Mouse (Mus musculus) thymus, postnatal 14 days (tissue): Measurements from ENCODE around the gene Gorasp2.

Experiments
- DNase-seq: peaks from one replicate; pipeline ENCODE4 v3.0.0; 2021

The Gorasp2 gene

DNA sequence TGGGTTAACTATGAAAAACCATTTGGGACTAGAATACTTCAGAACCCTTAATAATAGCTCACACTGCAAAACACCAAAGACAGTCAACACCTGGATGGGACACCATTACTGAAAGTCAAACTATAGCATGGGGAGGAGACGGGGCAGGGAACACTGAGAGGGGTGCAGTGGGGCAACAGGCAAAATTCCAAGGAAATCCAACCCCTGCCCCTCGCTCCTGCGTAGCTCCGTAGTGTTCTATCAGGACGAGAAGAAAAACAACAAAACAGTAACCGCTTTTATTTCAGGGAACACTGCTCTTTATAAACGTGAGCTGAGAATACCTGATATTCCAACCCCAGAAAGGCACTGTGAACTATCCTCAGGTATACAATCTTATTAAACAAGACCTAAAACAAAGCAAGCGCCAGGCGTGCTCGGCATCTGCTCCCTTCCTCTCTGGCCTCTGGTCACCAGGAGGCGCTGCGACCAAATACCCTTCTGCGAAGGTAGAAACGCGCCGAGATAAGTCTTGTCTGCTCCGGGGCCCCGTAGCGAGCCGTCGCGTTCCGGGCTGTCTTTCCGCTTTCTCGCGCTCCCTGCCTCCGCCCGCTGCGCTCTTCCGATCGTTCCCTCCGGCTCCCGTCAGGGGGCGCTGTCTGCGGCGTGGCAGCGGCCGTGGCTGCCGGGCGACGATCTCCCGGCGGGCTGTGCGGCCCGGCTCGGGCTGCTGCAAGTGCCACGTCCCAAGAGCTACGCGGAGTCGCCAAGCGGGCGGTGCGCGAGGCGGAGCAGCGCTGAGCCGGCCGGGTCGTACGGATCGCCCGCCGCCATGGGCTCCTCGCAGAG, at the start of gene Gorasp2:
Gene Gorasp2 (plus strand): TSS at position 690 of the 828 bp plus-strand sequence.
- peak; percentile 97 for DNase-seq

DNA sequence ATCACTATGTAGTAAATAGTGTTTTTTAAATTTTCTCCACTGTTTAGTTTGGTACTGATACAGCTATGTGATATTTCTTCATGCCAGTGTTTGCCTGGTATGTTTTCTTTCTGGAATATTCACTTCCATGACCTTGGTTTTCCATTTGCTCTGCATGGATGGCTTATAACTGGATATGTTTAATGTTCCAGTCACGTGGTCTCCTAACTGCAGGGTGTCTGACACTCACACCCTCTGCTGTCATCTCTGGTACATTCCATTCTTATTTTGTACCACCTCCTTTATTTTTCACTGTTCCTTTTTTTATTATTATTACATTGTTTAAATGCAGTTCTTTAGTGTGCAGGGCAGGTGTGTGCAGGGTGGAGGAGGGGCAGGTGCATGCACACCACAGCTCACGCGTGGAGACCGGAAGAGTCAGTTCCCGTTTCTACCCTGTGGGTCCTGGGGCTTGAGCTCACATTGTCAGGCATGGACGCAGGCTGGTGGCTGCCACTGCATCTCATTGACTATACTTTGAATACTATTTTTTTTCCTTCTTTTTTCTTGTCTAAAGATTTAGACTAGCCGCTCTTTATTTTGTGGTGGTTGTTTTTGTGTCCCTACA, 46.5 kb upstream of the Gorasp2 start:
- DNase-seq, result no peak

DNA sequence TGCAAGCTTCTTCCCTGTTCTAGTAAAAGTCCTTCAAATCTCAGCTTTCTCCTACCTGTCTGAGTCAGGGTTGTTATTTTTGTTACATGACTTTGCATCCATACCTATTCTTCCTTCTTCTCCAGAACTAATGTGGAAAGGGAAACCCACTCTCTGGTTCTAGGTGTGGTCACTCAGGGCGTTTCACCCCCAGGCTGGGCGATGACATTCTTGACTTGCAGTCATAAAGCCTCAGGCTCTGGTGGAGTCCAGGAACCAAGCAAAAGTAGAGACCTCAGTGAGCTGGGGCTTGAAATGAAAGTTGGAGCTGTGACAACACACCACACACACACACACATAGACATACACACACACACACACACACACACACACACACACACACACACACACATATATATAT, 45.3 kb upstream of the Gorasp2 start:
- no peak for DNase-seq

DNA sequence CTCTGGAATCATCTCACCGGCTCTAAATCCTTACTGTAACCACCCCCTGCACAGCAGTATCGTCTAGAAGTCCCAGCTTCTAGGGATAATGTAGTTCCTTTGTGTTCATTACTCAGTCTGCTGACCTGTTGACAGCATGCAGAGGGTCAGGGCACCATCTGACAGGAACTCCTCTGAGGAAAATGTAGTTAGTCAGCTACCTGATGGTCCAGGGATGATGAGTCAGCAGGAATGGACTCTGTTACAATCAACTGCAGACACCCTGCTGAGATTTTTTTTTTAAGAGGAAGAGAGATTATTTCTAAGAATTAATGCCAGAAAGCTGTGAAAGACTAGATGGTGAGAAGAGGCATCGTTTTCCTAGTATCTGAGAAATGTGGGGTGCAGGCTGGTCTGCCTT, 44.8 kb upstream of the Gorasp2 start:
- DNase-seq, result no peak

DNA sequence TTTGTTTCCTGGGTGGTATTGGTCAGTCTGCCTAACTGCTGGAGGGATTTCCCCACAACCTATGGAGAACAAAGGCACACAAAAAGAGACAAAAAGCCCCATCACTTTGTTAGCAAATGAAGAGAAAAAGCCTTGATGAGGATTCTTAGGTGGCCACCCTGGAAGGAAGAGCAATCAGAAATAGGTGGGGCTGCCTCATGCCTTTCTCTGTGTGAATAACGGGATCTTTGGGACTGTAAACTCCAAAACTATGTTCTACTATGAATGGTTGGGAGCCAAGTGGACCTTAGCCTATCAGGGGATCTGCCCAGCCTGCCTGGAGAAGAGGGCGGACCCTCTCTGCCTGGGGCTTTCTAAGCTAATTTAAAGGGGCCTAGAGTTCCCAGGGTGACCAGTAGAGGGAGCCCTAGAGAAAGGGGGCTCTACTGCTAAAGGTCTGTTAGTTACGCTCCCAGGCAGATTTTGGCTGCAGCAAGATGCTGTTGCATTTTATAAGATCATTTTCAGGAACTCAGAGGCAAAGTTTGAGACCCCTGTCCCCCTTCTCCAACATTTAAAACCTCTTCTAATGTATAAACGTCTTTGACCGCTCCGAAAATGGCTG, 42.0 kb upstream of the Gorasp2 start:
- DNase-seq, result peak; percentile 25

DNA sequence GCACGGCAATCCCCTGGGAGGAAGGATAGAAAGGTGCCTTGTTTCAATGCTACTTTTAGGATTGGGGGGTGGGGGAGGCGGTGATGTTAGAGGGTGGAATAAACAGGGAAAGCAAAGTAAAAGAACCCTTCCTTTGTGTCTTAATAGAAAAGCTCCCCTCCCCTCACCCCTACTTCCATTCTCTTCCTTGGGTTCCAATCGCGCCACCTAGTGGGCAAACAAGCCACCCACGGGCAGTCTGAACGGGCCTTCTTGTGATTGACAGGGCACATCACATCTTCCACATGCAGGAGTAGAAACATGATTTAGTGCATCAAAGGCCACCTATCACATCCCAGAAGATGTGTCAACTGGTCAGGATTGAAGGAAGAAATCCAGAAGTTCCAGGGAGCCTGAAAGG, 41.2 kb upstream of the Gorasp2 start:
- DNase-seq, result peak; percentile 63

DNA sequence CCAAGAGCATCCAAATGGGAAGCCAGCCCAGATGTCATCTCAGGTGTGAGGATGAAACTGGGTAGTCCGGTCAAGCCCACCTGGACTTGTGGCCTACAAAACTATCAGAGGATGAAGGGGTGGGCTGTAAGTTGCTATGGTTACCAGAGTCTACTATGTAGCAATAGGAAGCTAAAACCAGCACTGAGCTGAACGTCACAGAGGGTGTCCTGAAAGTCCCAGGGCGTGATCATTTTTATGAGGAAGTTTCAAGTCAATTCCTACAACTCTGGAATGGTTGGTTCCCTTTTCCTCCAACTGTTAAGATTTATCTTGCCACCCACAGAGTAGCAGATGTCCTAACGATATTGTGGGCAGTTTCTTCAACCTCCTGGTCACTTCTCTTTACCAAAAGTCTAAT, 39.1 kb upstream of the Gorasp2 start:
- DNase-seq, result no peak

DNA sequence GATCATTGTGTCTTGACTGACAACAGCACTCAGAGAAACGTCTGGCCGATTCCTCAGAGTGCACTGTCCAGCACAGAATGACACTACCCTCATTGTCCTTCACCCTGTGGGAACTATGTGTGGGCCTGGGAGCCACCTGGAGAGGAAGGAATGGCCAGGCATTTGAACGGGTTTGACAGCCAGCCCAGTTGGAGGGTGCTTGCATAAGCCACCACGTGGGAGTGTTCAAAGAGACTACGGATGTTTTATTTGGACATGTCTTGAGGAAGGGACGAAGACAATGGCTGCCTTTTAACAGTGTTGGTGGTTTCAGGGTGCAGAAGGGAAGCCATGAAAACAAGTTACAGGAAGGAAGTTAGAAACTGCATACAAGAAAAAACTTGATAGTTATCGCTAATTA, 35.6 kb upstream of the Gorasp2 start:
- no peak for DNase-seq

DNA sequence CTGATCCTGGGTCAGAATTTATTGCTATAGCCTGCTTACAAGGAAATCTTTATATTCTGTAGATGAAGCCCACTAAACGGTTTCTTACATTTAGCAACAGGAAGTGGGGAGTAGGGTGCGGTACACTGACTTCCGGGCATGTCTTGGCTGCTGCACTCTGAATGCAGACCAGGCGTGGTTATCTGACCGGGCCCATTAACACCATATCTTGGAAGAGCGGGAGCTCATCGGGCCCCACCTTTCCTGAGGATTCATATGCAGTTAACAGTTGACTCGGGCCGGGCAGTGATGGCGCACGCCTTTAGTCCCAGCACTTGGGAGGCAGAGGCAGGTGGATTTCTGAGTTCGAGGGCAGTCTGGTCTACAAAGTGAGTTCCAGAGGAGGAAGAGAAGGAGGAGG, 33.0 kb upstream of the Gorasp2 start:
- DNase-seq, result no peak

DNA sequence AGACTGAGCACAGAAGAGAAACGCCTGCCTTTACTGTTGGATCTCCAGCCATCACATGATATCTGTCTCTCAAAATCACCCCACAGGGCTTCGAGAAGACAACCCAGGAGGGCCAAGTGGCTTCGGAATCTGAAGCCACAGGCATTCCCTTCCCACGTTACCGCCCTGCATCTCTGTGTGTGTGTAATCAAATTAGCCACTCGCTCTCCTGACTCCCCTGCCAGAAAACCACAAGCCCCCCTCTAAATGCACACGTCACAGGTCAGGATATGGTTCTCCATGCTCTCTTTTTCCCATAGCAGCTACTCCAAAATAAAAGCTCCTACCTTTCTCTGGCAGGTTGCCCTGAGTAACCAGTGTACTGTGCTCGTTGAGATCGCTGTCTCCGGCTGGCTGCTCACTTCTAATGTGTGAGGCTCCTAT, 32.0 kb upstream of the Gorasp2 start:
- no peak for DNase-seq

DNA sequence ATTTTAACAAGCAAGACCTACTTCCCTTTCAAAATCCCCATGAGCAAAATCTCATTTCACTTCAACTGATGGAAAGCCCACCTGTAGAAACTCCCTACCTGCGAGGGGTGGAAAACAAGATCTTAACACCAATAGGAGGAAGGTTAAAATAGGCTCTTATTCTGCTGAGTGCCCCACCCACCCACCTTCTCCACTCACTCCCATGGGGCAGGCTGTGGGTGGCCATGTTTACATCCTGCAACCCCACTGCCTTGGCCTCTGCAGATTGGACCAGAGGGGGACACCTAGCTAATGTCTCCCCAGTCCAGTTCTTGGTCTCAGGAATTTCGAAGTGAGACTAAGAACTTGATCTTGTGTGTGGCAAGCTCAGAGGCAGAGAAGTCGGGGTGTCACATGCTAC, 31.5 kb upstream of the Gorasp2 start:
- DNase-seq, result no peak

DNA sequence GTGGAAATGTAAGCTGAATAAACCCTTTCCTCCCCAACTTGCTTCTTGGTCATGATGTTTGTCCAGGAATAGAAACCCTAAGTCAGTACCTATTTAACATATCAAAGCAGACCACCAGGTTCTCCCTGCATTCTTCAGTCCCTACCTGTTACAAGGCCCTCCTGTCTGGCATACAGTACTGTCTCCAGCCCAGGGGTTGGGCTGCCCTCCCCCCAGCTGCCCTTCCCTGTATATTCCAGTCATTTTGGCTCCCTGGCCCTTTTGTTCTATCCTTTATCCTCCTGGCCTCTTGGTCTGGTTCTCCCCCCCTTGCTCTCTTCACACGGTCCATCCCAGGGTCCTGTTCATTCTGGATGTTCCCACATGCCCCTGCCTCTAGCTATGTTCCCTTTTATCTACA, 30.1 kb upstream of the Gorasp2 start:
- no peak for DNase-seq

DNA sequence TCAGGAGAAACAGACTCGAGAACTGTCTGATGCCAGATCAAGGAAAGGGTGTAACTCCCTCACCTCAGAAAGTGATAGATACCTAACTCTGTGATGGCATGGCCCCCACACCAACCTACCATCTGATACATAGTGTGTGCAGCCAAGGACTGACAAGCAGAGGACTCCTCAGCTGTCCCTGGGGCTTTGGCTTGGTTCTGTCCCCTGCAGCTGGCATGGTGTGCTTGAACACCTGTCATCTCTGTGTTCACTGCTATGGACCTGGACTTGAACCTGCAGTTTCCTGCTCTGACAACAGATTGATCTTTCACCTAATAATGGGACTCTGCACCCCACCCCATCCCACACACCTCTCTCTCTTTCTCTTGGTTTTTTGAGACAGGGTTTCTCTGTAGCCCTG, 29.0 kb upstream of the Gorasp2 start:
- DNase-seq, result no peak

DNA sequence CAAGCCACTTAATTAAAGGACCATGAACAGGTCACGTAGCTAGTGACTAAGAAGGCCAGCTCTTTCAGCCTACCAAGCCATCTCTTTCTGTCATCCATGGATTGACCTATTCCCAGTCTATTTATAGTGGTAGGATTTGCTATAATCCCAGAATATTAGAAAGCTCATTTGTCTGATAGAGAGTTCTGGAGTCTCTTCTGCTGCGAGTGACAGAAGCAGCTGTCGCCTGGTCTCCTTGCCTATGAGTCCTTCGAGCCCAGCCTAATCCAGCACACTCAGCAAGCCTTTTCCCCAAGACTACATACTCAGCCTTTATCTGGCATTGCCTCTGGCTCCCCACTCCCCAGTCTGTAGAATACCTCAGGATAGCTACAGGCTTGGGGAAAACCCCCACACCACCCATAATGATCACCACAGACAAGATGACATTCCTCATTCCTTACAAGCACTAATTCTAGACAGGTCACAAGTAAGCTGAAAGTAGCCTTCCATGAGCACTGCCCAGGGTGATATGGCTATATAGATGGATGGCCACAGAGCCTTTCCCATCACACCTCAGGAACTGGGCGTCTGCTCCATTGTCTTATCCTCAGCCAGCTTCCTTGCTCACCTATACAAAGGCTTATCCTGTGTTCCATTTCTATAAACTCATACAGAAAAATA, 27.2 kb upstream of the Gorasp2 start:
- DNase-seq, result no peak

DNA sequence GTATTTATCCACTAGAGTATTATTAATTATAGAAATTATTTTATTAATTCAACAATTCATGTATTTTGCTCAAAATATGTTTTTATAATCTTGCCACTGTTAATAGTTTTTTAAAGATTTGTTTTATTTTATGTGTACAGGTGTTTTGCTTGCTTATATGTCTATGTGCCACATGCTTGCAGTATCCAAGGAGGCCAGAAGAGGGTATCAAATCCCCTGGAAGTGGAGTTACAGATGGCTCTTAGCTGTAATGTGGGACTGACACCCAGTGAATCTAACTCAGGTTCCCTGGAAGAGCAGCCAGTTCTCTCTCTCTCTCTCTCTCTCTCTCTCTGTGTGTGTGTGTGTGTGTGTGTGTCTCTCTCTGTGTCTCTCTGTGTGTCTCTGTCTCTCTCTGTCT, 20.4 kb upstream of the Gorasp2 start:
- no peak for DNase-seq

DNA sequence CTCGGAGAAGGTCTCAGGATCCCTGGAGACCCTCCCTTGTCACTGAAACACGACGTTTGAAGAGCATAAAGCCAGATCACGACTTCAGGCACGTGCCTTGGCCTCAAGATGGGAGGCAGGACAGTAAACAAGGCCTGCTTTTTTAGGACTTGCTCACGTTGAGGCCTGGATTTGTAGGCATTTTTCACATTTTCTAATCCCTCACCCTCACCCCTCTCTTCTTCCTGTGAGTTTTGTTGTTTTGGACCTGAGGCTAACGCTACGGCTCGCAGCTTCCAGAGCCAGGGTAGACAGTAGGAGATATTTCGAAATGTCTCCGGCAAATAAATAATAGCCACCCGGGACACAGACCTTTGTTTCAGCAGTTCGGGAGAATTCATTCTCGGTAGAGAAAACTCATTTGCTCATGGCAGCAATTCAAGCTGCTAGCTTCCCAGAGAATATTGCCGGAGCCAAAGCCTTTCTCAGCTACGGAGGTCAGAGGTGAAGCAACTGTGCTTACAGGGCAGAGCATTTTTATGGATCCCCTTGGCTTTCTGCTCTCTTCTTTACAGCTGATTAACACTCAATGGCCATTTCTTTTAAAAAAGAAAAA, 18.3 kb upstream of the Gorasp2 start:
- no peak for DNase-seq

DNA sequence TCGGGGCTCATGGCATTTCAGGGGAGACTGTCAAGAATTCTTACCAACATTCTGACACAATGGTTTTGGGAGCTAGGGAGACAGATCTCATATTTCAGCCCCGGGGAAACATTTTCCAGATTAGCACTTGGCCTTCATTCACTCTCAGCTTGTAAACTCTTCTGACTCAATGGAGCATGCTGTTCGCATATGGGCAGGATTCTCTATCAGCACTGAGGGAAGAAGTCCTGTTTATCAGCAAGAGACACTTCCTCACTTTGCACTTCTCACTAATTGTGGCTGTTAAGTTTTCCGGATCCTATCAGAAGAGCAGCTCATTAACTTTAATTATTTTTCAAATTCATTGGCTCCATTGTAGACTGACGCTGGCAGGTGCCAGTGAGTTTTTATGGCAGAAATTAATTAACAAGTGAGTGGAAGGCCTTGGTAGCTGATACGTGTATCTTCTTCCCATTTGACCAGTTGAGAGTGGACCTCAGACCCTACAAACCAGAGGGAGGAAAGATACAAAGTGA, 16.1 kb upstream of the Gorasp2 start:
- DNase-seq, result no peak

DNA sequence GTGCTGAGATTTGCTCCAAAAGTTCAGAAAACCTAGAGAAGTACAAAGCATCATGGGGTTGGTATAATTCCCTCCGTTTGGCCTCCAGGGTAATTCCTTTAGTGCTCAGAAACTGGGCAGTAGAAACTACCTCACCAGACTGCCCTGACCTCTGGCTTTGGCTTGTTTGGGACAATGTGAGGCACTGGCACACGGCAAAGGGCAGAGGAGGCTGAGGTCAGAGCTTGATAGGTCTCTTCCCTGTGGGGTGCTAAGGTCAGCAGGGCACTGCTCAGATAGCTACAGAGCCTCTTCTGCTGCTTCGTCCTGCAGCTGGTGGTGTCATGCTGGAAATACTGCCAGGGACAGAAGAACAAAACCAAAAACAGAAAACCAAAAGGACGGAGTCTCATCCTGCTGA, 13.7 kb upstream of the Gorasp2 start:
- DNase-seq, result no peak

DNA sequence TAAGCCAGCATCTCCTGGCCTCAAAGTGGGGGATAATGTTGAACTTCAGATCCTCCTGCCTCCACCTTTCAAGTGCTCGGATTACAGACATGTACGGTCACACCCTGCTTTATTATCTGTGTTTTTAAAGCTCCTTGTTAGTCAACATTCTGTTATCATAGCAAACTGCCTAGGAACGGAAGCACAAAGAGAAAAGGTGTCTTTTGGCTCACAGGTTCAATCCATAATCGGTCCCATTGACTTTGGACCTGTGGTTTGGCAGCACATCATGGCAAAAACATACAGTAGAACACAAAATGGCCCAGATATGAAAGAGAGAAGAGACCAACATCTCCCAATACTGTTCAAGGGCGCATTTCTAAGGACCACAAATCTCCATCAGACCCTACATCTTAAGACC, 13.1 kb upstream of the Gorasp2 start:
- DNase-seq, result no peak

DNA sequence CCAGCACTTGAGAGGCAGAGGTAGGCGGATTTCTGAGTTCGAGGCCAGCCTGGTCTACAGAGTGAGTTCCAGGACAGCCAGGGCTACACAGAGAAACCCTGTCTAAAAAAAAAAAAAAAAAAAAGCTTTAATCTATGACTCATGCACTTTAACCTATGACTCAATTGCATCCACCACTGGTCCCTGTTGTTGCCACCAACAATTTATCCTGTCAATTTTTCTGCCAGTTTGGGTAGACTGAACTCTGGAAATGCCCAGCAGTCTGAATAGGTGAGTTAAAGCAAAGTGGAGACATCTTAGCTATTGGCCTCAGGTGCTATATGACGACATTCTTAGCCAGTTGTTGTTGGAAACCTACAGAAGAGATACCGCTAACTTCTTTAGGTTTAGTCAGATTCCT, 11.9 kb upstream of the Gorasp2 start:
- no peak for DNase-seq

DNA sequence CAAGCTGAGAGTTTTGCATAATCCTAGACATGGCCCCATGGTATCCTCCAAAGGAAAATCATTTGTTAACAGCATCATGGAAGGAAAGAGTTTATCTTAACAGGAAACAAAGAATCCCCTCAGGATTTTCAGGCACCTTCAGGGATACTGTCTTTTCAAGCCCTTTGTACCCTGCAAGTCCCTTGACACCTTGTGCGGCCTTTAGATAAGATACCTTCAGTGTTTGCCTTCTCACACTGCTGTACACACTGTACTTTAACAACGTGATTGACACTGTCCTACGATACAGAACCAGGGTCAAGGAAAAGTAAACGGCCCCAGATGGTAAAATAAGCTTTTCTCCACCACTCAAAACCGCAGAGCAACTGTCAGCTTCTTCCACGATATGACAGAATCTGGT, 9.6 kb upstream of the Gorasp2 start:
- no peak for DNase-seq

DNA sequence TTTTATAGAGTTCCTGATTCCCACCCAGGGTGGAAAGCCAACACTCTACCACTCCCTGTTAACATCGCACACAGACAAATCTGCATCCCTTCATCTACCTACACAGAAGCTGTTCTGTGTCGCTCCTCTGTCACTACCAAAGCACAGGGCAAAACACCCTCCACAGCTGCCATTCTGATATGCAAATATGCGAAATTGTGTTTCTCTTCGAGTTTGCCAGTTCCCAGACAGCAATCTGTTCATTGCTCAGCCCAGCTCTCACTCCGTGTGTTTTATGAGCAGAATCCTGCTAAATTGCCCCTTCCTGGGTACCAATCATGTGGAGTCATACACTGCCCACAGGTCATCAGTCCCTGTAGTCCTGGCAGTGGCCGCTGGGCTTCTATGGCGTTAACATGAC, 4.3 kb upstream of the Gorasp2 start:
- DNase-seq, result no peak
